Mouse (Mus musculus): ENCODE results near the gene Cox17. TPM values are rescaled to one million over a fixed set of nuclear protein-coding genes. Genes with fewer than 3 reads are reported as not detected.
A peak's percentile ranks its signal among the peaks of the same experiment; 100 is the strongest.

The Cox17 gene
- polyA plus RNA-seq, 1 experiment from 2014 or later, result 104 TPM

DNA sequence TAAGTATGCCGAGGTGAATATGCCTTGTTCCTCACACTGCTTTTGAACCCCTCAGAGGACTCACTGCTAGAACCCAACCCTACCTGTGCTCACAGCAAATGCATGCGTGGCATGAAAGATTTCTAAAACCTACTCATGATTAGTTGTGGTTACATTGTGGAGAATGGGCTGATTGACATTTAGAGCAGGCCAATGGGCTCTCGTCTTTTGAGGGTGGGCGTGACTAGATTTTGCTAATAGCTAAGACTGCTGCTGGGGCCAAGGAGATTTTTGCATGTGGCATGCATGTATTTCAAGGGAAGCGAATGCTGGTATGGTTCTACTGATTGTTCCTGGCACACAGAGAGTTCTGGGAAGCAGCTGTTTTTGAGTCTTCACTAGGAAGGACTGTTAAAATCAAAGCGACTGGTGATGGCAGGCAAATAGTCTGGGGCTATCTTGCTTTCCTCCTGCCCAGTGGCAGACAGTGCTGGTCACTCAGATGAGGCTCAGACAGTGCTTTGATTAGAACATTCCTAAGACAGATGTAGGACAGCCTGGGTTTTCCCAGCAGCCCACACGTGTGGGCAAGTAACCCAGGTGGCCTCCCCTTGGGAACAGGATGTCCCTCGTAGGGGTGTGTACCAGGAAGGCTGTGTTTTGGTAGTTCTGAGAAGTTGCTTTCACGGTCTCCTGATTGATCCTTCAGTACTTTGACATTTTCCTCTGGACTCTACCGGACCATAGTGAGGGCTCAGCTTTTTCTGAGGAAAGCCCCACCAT is 27.8 kb downstream of the Cox17 start:
- WGBS, result 81% methylated on average over 10 of the region's 10 CpGs
- Histone ChIP-seq H3K4me2 (0 out of 2 replicates have a peak overlapping the region, but pooled peaks have one; percentile 9), H3K27me3 (no peaks in the 10 kb centered on the region)

DNA sequence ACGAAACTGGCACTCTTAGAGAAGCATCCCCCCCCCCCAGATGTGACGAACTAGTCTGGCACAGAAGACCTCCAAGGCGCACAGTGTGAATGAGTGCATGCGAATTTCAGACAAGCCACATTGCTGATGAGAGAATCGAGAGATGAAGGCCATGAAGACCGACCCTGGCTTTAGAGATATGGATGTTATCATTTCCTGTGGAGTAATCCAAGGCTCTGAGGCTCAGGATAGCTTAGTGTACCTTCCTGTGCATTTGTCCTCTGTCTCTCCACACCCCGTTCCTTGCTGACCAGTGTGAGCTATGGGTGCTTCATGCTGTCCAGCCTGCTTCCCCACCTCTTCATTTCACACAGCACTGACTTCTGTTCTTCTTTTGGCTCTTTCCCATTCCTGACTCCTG is 28.4 kb downstream of the Cox17 start:
- ATAC-seq (ENCODE audit: low read depth), result no peak
- no peak overlapping the region for H3K4me3 ChIP-seq
- WGBS, result 90% methylated on average over 7 of the region's 7 CpGs
- no peak overlapping the region for H3K9ac ChIP-seq
- no peak overlapping the region for H3K4me2 ChIP-seq
- no peak overlapping the region for H3K27ac ChIP-seq (replicated peaks)
- peaks cover 6% of the 10 kb centered on the region for H3K4me1 ChIP-seq (replicated peaks)
- H3K9me3 ChIP-seq, result no peaks in the 10 kb centered on the region
- no peaks in the 10 kb centered on the region for H3K27me3 ChIP-seq
- H3K36me3 ChIP-seq, result no peaks in the 10 kb centered on the region

More for the DNA sequence above, 27.8 kb downstream of the Cox17 start:
- no peak overlapping the region for H3K9ac ChIP-seq
- no peaks in the 10 kb centered on the region for H3K9me3 ChIP-seq
- H3K4me1 ChIP-seq (replicated peaks), result peaks cover 6% of the 10 kb centered on the region
- no peak overlapping the region for H3K4me3 ChIP-seq
- ATAC-seq (ENCODE audit: low read depth), result no peak
- H3K27ac ChIP-seq (replicated peaks), result no peak overlapping the region
- no peaks in the 10 kb centered on the region for H3K36me3 ChIP-seq

- H3K4me1 ChIP-seq (replicated peaks), result peaks cover 6% of the 10 kb centered on the region
- 27% methylated on average over 17 of the region's 17 CpGs for WGBS
- H3K27ac ChIP-seq (replicated peaks), result peak overlapping the region; percentile 72
- peak; percentile 94 for ATAC-seq (ENCODE audit: low read depth)
- H3K9me3 ChIP-seq, result no peaks in the 10 kb centered on the region
- no peaks in the 10 kb centered on the region for H3K27me3 ChIP-seq
- peak overlapping the region; percentile 52 for H3K4me2 ChIP-seq
- H3K36me3 ChIP-seq, result no peaks in the 10 kb centered on the region
- H3K4me3 ChIP-seq, result peak overlapping the region; percentile 23
- H3K9ac ChIP-seq, result peak overlapping the region; percentile 62
Measured at GRCm38 (mm10) chr16:38376163-38376840, 29.5 kb downstream of the Cox17 start.

- H3K4me1 ChIP-seq (replicated peaks), result peaks cover 6% of the 10 kb centered on the region
Measured at GRCm38 (mm10) chr16:38376841-38377249, 30.1 kb downstream of the Cox17 start.

GRCm38 (mm10) chr16:38377546-38377945 is 30.8 kb downstream of the Cox17 start:
- no peaks in the 10 kb centered on the region for H3K9me3 ChIP-seq
- peaks cover 6% of the 10 kb centered on the region for H3K4me1 ChIP-seq (replicated peaks)
- no peak overlapping the region for H3K4me3 ChIP-seq
- no peak overlapping the region for H3K9ac ChIP-seq
- no peaks in the 10 kb centered on the region for H3K27me3 ChIP-seq
- no peak for ATAC-seq (ENCODE audit: low read depth)
- WGBS, result 88% methylated on average over 6 of the region's 6 CpGs
- no peaks in the 10 kb centered on the region for H3K36me3 ChIP-seq
- no peak overlapping the region for H3K4me2 ChIP-seq
- H3K27ac ChIP-seq (replicated peaks), result no peak overlapping the region

More at GRCm38 (mm10) chr16:38376841-38377249, 30.1 kb downstream of the Cox17 start:
- Histone ChIP-seq H3K36me3 (no peaks in the 10 kb centered on the region), H3K27ac (replicated peaks) (peak overlapping the region; percentile 72), H3K9ac (peak overlapping the region; percentile 62), H3K27me3 (no peaks in the 10 kb centered on the region), H3K4me3 (peak overlapping the region; percentile 23), H3K4me2 (peak overlapping the region; percentile 52), H3K9me3 (no peaks in the 10 kb centered on the region)
- peak; percentile 52 for ATAC-seq (ENCODE audit: low read depth)
- WGBS, result 58% methylated on average over 8 of the region's 8 CpGs

GRCm38 (mm10) chr16:38378591-38378990 is 31.8 kb downstream of the Cox17 start:
- Histone ChIP-seq H3K4me3 (no peak overlapping the region), H3K27ac (replicated peaks) (no peak overlapping the region), H3K4me2 (no peak overlapping the region), H3K9me3 (no peaks in the 10 kb centered on the region), H3K36me3 (no peaks in the 10 kb centered on the region), H3K4me1 (replicated peaks) (peaks cover 6% of the 10 kb centered on the region), H3K27me3 (no peaks in the 10 kb centered on the region), H3K9ac (no peak overlapping the region)
- WGBS, result 79% methylated on average over 6 of the region's 6 CpGs
- no peak for ATAC-seq (ENCODE audit: low read depth)

GRCm38 (mm10) chr16:38379088-38379487 is 32.3 kb downstream of the Cox17 start:
- H3K27ac ChIP-seq (replicated peaks), result no peak overlapping the region
- 60% methylated on average over 6 of the region's 6 CpGs for WGBS
- no peak overlapping the region for H3K9ac ChIP-seq
- H3K4me3 ChIP-seq, result no peak overlapping the region
- peaks cover 6% of the 10 kb centered on the region for H3K4me1 ChIP-seq (replicated peaks)
- no peaks in the 10 kb centered on the region for H3K9me3 ChIP-seq
- no peaks in the 10 kb centered on the region for H3K36me3 ChIP-seq
- no peak for ATAC-seq (ENCODE audit: low read depth)
- no peak overlapping the region for H3K4me2 ChIP-seq
- H3K27me3 ChIP-seq, result no peaks in the 10 kb centered on the region

- Histone ChIP-seq H3K4me2 (no peak overlapping the region), H3K9ac (no peak overlapping the region), H3K27me3 (no peaks in the 10 kb centered on the region), H3K4me1 (replicated peaks) (peaks cover 6% of the 10 kb centered on the region), H3K9me3 (no peaks in the 10 kb centered on the region), H3K27ac (replicated peaks) (no peak overlapping the region), H3K4me3 (no peak overlapping the region), H3K36me3 (no peaks in the 10 kb centered on the region)
- WGBS, result 18% methylated on average over 3 of the region's 3 CpGs
- no peak for ATAC-seq (ENCODE audit: low read depth)
Measured at GRCm38 (mm10) chr16:38379493-38379892, 32.7 kb downstream of the Cox17 start.

GRCm38 (mm10) chr16:38379926-38380325 is 33.1 kb downstream of the Cox17 start:
- H3K9me3 ChIP-seq, result no peaks in the 10 kb centered on the region
- ATAC-seq (ENCODE audit: low read depth), result no peak
- WGBS, result 92% methylated on average over 3 of the region's 3 CpGs
- no peak overlapping the region for H3K4me3 ChIP-seq
- H3K4me1 ChIP-seq (replicated peaks), result peaks cover 6% of the 10 kb centered on the region
- no peak overlapping the region for H3K4me2 ChIP-seq
- no peaks in the 10 kb centered on the region for H3K36me3 ChIP-seq
- H3K9ac ChIP-seq, result no peak overlapping the region
- no peak overlapping the region for H3K27ac ChIP-seq (replicated peaks)
- no peaks in the 10 kb centered on the region for H3K27me3 ChIP-seq

GRCm38 (mm10) chr16:38383683-38384082 is 36.9 kb downstream of the Cox17 start:
- no peaks in the 10 kb centered on the region for H3K36me3 ChIP-seq
- no peak overlapping the region for H3K9ac ChIP-seq
- no peak for ATAC-seq (ENCODE audit: low read depth)
- no peak overlapping the region for H3K4me3 ChIP-seq
- H3K27ac ChIP-seq (replicated peaks), result no peak overlapping the region
- 78% methylated on average over 2 of the region's 2 CpGs for WGBS
- H3K4me2 ChIP-seq, result no peak overlapping the region
- no peaks in the 10 kb centered on the region for H3K4me1 ChIP-seq (replicated peaks)
- H3K27me3 ChIP-seq, result no peaks in the 10 kb centered on the region
- H3K9me3 ChIP-seq, result no peaks in the 10 kb centered on the region

- no peak for ATAC-seq (ENCODE audit: low read depth)
- Histone ChIP-seq H3K4me2 (no peak overlapping the region), H3K27ac (replicated peaks) (no peak overlapping the region), H3K36me3 (no peaks in the 10 kb centered on the region), H3K27me3 (no peaks in the 10 kb centered on the region), H3K4me1 (replicated peaks) (no peaks in the 10 kb centered on the region), H3K9me3 (no peaks in the 10 kb centered on the region), H3K4me3 (no peak overlapping the region), H3K9ac (no peak overlapping the region)
- WGBS, result 93% methylated on average over 6 of the region's 6 CpGs
Measured at GRCm38 (mm10) chr16:38385184-38385634, 38.4 kb downstream of the Cox17 start.

DNA sequence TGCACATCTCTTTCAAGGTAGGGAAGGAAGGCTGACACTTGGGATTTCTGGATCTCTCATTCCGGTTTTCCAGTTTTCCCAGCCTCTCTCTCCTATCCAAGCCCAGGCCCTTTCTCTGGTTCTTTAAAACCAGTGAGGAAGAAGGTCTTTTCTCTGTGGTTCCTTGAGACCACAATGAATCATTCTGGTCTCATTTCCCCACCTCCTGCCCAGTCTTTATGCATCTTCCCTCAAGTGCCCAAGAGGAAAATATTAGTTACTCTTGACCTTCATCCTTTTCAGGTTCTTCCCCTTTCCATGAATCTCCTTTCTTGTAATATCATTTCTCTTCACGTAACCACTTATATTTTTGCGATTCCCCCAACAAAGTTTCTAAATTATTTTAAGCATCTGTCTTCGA is 38.9 kb downstream of the Cox17 start:
- Histone ChIP-seq H3K36me3 (no peaks in the 10 kb centered on the region), H3K27ac (replicated peaks) (no peak overlapping the region), H3K27me3 (no peaks in the 10 kb centered on the region), H3K9me3 (no peaks in the 10 kb centered on the region), H3K9ac (no peak overlapping the region), H3K4me3 (no peak overlapping the region), H3K4me1 (replicated peaks) (no peaks in the 10 kb centered on the region), H3K4me2 (no peak overlapping the region)
- 91% methylated on average over 4 of the region's 4 CpGs for WGBS
- no peak for ATAC-seq (ENCODE audit: low read depth)
